Mouse (Mus musculus): ENCODE results near the gene Opn3.

DNA sequence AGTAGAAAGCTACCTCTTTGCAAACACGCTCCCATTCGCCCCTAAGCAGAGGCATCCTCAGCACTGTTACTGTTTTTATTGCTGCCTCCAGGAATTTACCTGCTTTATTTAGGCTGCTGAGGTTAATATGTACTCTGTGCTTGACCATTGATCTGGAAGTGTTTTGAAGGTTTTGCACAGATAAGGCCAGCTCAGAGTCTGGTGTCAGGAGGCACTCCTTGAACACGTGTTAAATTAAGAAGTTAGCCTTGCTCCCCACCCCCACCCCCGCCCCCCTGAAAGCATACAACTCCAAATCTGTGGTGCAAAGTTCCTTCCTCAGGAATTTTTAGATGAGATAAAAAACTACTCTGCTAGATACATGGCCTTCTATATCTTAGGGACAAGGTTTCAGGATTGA is 8.6 kb upstream of the Opn3 start:
- no peak for TF ChIP-seq CTCF (IDR thresholded peaks at IDR 0.05; ENCODE audit: extremely low read depth, insufficient read depth, low read length)
- no peak for TF ChIP-seq POLR2A (IDR thresholded peaks at IDR 0.05; ENCODE audit: extremely low read depth, insufficient read depth, low read length)

Data from cortical plate, adult 2 months (tissue).